Mouse (Mus musculus) CD4-positive, CD25-positive, alpha-beta regulatory T cell, adult 4 months (primary cell): ENCODE measurements around the gene Id3. TPM values are rescaled to one million over a fixed set of nuclear protein-coding genes. Genes with fewer than 3 reads are reported as not detected.

Experiments
- ATAC-seq: one replicate; pipeline ENCODE4 v1.8.0; 2017
- polyA plus RNA-seq, 2 experiments: library from polyadenylated mRNA; unstranded; fragments of 100-300 nt; shearing (Covaris generic); gene quantifications; one replicate each; pipeline ENCODE4 v1.2.1; 2017

Id3 gene
- polyA plus RNA-seq, 2 experiments from 2014 or later: 388 to 433 TPM

- ATAC-seq: peak; percentile 9
These were observed 35.2 kb downstream of the Id3 start for GRCm38 (mm10) chr4:136178475-136178921.

GRCm38 (mm10) chr4:136179456-136179855, 36.2 kb downstream of the Id3 start:
- no peak for ATAC-seq

DNA sequence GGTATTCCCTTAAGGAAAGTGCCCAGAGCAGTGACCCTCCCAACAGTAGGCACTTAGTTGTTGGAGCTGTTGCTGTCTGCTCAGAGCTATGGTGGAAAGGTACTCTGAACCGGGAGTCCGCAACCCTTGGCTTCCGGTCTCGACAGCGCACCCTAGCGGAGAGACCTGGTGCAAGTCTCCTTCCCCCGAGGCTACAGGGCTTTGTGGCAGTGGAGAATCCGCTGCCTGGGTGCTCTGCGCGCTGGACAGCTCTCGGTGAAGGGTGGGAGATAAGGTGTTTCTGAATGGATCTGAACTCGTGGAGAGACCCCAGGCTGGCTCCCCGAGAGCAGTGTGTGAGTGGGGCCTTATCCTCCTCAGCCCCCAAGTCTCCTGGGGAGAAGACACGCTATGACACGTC, 36.7 kb downstream of the Id3 start:
- ATAC-seq: peak; percentile 63

DNA sequence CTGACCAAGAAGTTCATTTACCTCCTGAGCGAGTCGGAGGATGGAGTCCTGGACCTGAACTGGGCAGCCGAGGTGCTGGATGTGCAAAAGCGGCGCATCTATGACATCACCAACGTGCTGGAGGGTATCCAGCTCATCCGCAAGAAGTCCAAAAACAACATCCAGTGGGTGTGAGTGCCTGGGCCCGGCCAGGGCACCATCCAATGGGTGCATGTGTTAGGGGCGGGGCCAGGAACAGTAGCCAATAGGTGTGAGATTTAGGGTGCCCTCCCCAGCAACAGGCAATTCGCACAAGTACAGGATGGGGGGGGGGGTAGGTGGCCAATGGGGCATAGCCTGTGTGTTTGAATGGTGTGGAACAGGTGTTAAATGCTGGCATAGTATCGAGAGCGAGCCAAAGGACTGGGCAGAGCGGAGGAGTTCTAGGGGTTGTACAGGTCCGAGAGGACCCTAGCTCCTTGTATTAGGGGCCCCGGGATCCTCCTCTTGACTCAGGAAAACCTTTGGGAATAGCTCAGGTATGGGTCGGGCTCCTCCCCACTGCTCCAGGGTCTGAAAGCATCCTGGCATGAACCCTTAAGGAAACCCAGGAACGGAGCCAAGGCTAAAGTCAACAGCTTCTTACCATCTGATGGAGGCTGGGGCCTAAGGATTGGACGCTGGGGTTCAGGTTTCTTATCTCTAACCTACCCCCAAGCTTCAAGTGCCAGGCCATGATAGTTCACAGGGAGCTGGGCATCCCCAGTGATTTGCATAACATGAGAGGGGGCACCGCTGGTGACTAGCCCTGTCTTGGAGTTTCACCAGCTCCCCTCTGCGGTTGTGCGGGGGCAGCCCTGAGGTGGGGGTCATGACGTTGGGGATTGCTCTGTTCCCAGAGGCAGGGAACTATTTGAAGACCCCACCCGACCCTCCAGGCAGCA, 37.4 kb downstream of the Id3 start:
- peak; percentile 84 for ATAC-seq

DNA sequence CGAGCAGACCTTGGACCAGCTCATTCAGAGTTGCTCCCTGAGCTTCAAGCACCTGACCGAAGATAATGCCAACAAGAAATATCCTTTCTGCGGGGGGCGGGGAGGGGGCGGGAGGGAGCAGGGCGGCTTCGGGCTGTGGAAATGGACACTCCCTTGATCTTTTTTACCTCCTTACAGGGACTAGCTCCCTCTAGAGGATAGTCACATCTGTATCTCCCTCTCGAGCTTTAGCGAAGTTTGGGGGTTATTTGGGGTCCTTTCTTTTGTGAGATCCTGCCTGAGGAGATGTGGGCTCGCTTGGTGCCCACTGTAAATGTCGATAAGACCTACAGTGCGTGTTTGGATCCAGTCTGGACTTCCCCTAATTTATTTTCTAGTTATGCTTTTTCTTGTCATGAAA, 38.1 kb downstream of the Id3 start:
- no peak for ATAC-seq

- no peak for ATAC-seq
These were observed 42.1 kb downstream of the Id3 start for GRCm38 (mm10) chr4:136185375-136185774.

- ATAC-seq: no peak
These were observed 43.0 kb downstream of the Id3 start for GRCm38 (mm10) chr4:136186315-136186714.

- ATAC-seq: no peak
These were observed 43.6 kb downstream of the Id3 start for GRCm38 (mm10) chr4:136186739-136187472.

GRCm38 (mm10) chr4:136188973-136189737, 45.9 kb downstream of the Id3 start:
- ATAC-seq: peak; percentile 16

GRCm38 (mm10) chr4:136189912-136190311, 46.6 kb downstream of the Id3 start:
- peak; percentile 99 for ATAC-seq

DNA sequence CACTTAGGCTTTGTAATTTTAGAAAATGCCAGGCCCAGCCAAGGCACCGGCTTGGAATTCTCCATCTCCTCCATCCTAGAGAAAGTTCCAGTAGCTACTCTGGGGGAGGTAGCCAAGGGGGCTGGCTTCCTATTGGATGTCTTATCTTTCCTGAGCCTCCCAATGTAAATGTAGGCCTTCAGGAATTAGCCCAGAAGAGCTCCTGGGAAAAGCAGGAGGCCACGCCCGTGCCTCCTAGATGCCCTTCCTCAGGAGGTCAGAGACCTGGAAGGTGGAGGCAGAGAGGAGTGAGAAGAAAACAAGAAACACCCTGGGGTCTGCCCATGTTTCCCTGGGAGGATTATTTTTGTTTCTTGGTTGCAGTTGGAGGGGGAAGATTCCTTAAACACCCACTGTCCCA, 50.3 kb downstream of the Id3 start:
- no peak for ATAC-seq

- no peak for ATAC-seq
These were observed 51.7 kb downstream of the Id3 start for GRCm38 (mm10) chr4:136195029-136195428.

Other genes with a start within 250 kb of the Id3 start
- 10 to 100 TPM in 1 of 2 experiments, 1 to 10 TPM in 1; 7.5 to 17.0 TPM for gene Cnr2, start 248.1 kb upstream of the Id3 start, polyA plus RNA-seq
- 10 to 100 TPM; 83.9 to 95.9 TPM for gene Fuca1, start 222.8 kb upstream of the Id3 start, polyA plus RNA-seq
- 100 to 1,000 TPM in 1 of 2 experiments, 10 to 100 TPM in 1; 73.7 to 104 TPM for gene Hmgcl, start 197.0 kb upstream of the Id3 start, polyA plus RNA-seq
- gene Gale, start 179.8 kb upstream of the Id3 start, polyA plus RNA-seq: 10 to 100 TPM; 16.2 to 24.8 TPM
- 10 to 100 TPM; 63.0 to 72.0 TPM for gene Lypla2, start 170.9 kb upstream of the Id3 start, polyA plus RNA-seq
- gene Pithd1, start 156.2 kb upstream of the Id3 start, polyA plus RNA-seq: 1 to 10 TPM; 9.3 to 9.7 TPM
- 10 to 100 TPM; 44.5 to 58.9 TPM for gene Eloa, start 121.7 kb upstream of the Id3 start, polyA plus RNA-seq
- gene Rpl11, start 90.1 kb upstream of the Id3 start, polyA plus RNA-seq: 1,000 to 10,000 TPM in 1 of 2 experiments, 100 to 1,000 TPM in 1; 954 to 1,576 TPM
- gene E2f2, start 28.9 kb downstream of the Id3 start, polyA plus RNA-seq: 10 to 100 TPM; 14.5 to 29.6 TPM
- not detected for gene Asap3, start 62.9 kb downstream of the Id3 start, polyA plus RNA-seq
- gene Tcea3, start 104.2 kb downstream of the Id3 start, polyA plus RNA-seq: 1 to 10 TPM in 1 of 2 experiments, not detected in 1; 1.2 TPM
- gene Zfp46, start 141.2 kb downstream of the Id3 start, polyA plus RNA-seq: 10 to 100 TPM in 1 of 2 experiments, 1 to 10 TPM in 1; 9.7 to 12.3 TPM
- gene Hnrnpr, start 167.4 kb downstream of the Id3 start, polyA plus RNA-seq: 100 to 1,000 TPM in 1 of 2 experiments, 10 to 100 TPM in 1; 78.7 to 103 TPM